Mouse (Mus musculus) cerebellum, adult 2 months (tissue): Measurements from ENCODE around the gene Sppl2c. TPM values are rescaled to one million over a fixed set of nuclear protein-coding genes. Genes with fewer than 3 reads are reported as not detected.

ENCODE experiments used
- DNase-seq, 2 experiments: peaks; one replicate each; pipeline ENCODE4 v3.0.0; 2021
- H3K27ac ChIP-seq: fragments of 200-500 bp; 2 replicates; pipeline ENCODE4 v1.5.1; 2012; ENCODE audit warnings: low read length, control low read depth, inconsistent platforms; ENCODE audit not compliant: insufficient read depth
- H3K27me3 ChIP-seq: fragments of 200-500 bp; 2 replicates; pipeline ENCODE4 v1.6.1; 2012; ENCODE audit warnings: inconsistent platforms, mild to moderate bottlenecking, low read length, moderate library complexity; ENCODE audit not compliant: control insufficient read depth, insufficient read depth
- H3K4me1 ChIP-seq: fragments of 200-500 bp; 2 replicates; pipeline ENCODE4 v1.6.1; 2011; ENCODE audit warnings: low read length; ENCODE audit not compliant: control insufficient read depth, insufficient read depth
- H3K4me3 ChIP-seq: fragments of 200-500 bp; replicated peaks from 2 replicates; pipeline ENCODE3; 2011; ENCODE audit warnings: mild to moderate bottlenecking, low read depth, low read length, control low read depth; ENCODE audit not compliant: insufficient read depth
- CTCF ChIP-seq: fragments of 200-500 bp; IDR thresholded peaks from 2 replicates; pipeline ENCODE4 v1.5.1; 2011; ENCODE audit warnings: low read depth, mild to moderate bottlenecking, control low read depth, low read length, moderate library complexity, borderline replicate concordance; ENCODE audit not compliant: insufficient read depth
- POLR2A ChIP-seq: fragments of 200-500 bp; IDR thresholded peaks from 2 replicates; pipeline ENCODE4 v1.6.1; 2011; ENCODE audit warnings: low read length, control low read depth, borderline replicate concordance; ENCODE audit not compliant: insufficient read depth
- WGBS: fragments of 180-500 bp; shearing (Covaris S2); methylation state at CpG from one replicate; pipeline ENCODE4 v1.1.7; 2018; 5-methylcytosine and 5-hydroxymethylcytosine counted together
- polyA plus RNA-seq: library from polyadenylated mRNA; depleted of rRNA; stranded (reverse); fragments of >200 nt; gene quantifications from 2 replicates; pipeline ENCODE4 v1.2.3, GENCODE M21; 2012; rRNA removed

Gene Sppl2c
- polyA plus RNA-seq, 1 experiment: not detected

DNA sequence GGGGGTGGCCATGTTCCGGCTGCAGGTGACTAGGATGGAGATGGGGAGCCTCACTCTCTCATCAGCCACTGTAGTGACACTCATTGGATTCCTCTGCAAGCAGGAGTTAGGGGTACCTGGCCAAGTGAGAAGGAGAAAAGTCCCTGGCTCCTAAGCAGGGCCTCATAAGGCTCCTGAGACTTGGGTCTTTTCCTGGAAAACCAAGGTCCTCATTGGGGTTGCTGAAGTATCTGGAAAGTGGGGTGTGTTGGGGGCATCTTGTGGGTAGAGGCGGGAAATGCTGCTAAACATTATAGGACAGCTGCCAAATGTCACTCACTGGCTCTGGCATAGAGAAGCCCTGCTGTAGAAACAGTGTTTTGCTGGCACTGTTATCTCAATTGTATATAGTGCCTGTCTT, 49.8 kb downstream of the Sppl2c start:
- 29% methylated on average over 2 of the region's 2 CpGs for WGBS
- H3K4me1 ChIP-seq: peaks cover 24% of the 10 kb centered on the region
- peak overlapping the region; percentile 78; the same call in 1 of the 2 replicates for H3K27ac ChIP-seq
- no peaks in the 10 kb centered on the region for H3K27me3 ChIP-seq
- no peak for DNase-seq
- TF ChIP-seq POLR2A: no peak
- TF ChIP-seq CTCF: no peak
- no peak overlapping the region for H3K4me3 ChIP-seq

GRCm38 (mm10) chr11:104237226-104237625, 51.1 kb downstream of the Sppl2c start:
- no peaks in the 10 kb centered on the region for H3K27me3 ChIP-seq
- DNase-seq: peak; percentile 87 to 92
- TF ChIP-seq CTCF (peak; percentile 55; the same call in 1 of the 2 replicates), POLR2A (no peak)
- H3K4me3 ChIP-seq: peak overlapping the region; percentile 1
- WGBS: 5% methylated on average over 7 of the region's 7 CpGs
- peak overlapping the region; percentile 10 for H3K27ac ChIP-seq
- H3K4me1 ChIP-seq: peaks cover 24% of the 10 kb centered on the region

GRCm38 (mm10) chr11:104237958-104238747, 52.0 kb downstream of the Sppl2c start:
- no peak for DNase-seq
- WGBS: 40% methylated on average over 13 of the region's 13 CpGs
- TF ChIP-seq CTCF: no peak
- no peak for TF ChIP-seq POLR2A
- H3K27me3 ChIP-seq: no peaks in the 10 kb centered on the region
- peaks cover 28% of the 10 kb centered on the region for H3K4me1 ChIP-seq
- no peak overlapping the region for H3K4me3 ChIP-seq
- no peak overlapping the region for H3K27ac ChIP-seq

Other genes with a start within 250 kb of the Sppl2c start
- gene Nsf, start 232.3 kb upstream of the Sppl2c start, polyA plus RNA-seq: 472 and 511 TPM in 2 replicates
- 55.0 and 57.2 TPM in 2 replicates for gene Arf2, start 219.6 kb upstream of the Sppl2c start, polyA plus RNA-seq
- 63.0 and 63.4 TPM in 2 replicates for gene Crhr1, start 53.5 kb upstream of the Sppl2c start, polyA plus RNA-seq
- 273 and 275 TPM in 2 replicates for gene Mapt, start 45.1 kb downstream of the Sppl2c start, polyA plus RNA-seq